17 mouse cellular contexts compared by ENCODE assay signal in genomic region chr1:175562379-175562778, GRCm38 (mm10). TPM values are rescaled to one million over a fixed set of nuclear protein-coding genes. Genes with fewer than 3 reads are reported as not detected.
"Had no signal": no experiment of that assay in that cellular context is flagged by ENCODE, and none has a peak within 500 bp of the region (broad histone marks: within the 10 kb centered on the region; RNA-seq: fewer than 3 reads in every experiment).

No protein-coding gene starts in this region.

- DNase-seq: retina, postnatal 1 day; right cerebral cortex, adult 18-20 months; right cerebral cortex, postnatal 14 days; right cerebral cortex, postnatal 25 days; right cerebral cortex, postnatal 4 days; spleen, adult 18-20 months; thymus, adult 18-20 months; thymus, adult 2 months; thymus, postnatal 14 days; thymus, postnatal 25 days; thymus, postnatal 36 days; thymus, postnatal 4 days had no signal

- H3K4me3 ChIP-seq: neural tube, embryonic 13.5 days; neural tube, embryonic 15.5 days; stomach, embryonic 15.5 days had no signal

- H3K4me1 ChIP-seq: neural tube, embryonic 13.5 days; neural tube, embryonic 15.5 days; stomach, embryonic 15.5 days had no signal

- H3K36me3 ChIP-seq: neural tube, embryonic 13.5 days; neural tube, embryonic 15.5 days; stomach, embryonic 15.5 days had no signal

- H3K4me2 ChIP-seq: neural tube, embryonic 13.5 days; neural tube, embryonic 15.5 days; stomach, embryonic 15.5 days had no signal

- H3K9ac ChIP-seq: neural tube, embryonic 13.5 days; neural tube, embryonic 15.5 days; stomach, embryonic 15.5 days had no signal

- H3K9me3 ChIP-seq: neural tube, embryonic 13.5 days; neural tube, embryonic 15.5 days; stomach, embryonic 15.5 days had no signal

- H3K27me3 ChIP-seq: neural tube, embryonic 13.5 days; neural tube, embryonic 15.5 days; stomach, embryonic 15.5 days had no signal

- H3K27ac ChIP-seq: neural tube, embryonic 13.5 days; neural tube, embryonic 15.5 days; stomach, embryonic 15.5 days; stomach, postnatal 0 days had no signal

RNA-seq across cellular contexts. Expression of gene Kmo, which starts 57.8 kb away (rescaled TPM):
- polyA plus RNA-seq: neural tube, embryonic 14.5 days had no signal
